Mouse (Mus musculus) spleen, adult 10 weeks (tissue): ENCODE results near the gene Klhdc1. TPM values are rescaled to one million over a fixed set of nuclear protein-coding genes. Genes with fewer than 3 reads are reported as not detected.

ENCODE experiments used
- polyA plus RNA-seq: library from polyadenylated mRNA; stranded (reverse); fragments of 350-450 nt; fragmentation: Illumina TruSeq; extraction: RNeasy Lipid Tissue Mini Kit (QIAGEN cat#74804); gene quantifications from one replicate; pipeline ENCODE4 v1.2.3, GENCODE M21; 2015; ENCODE audit warnings: low replicate concordance; ENCODE audit not compliant: insufficient read depth

Gene Klhdc1
- 18.3 TPM for polyA plus RNA-seq

GRCm38 (mm10) chr12:69240876-69241275 is at the start of gene Klhdc1:
Klhdc1 (plus strand) TSS chr12:69241176.

GRCm38 (mm10) chr12:69196444-69197377 is 44.3 kb upstream of the Klhdc1 start, which contains the start of gene Gm49383:
Gm49383 (minus strand) TSS chr12:69197104.

GRCm38 (mm10) chr12:69198164-69198535 is 42.8 kb upstream of the Klhdc1 start, which contains the start of gene Dnaaf2:
Dnaaf2 (minus strand) TSS chr12:69198429.

GRCm38 (mm10) chr12:69204052-69204833 is 36.7 kb upstream of the Klhdc1 start, which contains the start of gene Gm49384:
Gm49384 (minus strand) TSS chr12:69204267.

GRCm38 (mm10) chr12:69227776-69228466 is 13.1 kb upstream of the Klhdc1 start, which contains the start of gene Pole2:
Pole2 (minus strand) TSS chr12:69228195.

GRCm38 (mm10) chr12:69296511-69297410 is 55.8 kb downstream of the Klhdc1 start, which contains the start of gene Klhdc2:
Klhdc2 (plus strand) TSS chr12:69296681.

Other genes with a start within 250 kb of the Klhdc1 start
- 1,008 TPM for gene Rps29, start 82.0 kb upstream of the Klhdc1 start, polyA plus RNA-seq
- gene Lrr1, start 72.4 kb upstream of the Klhdc1 start, polyA plus RNA-seq: 1.8 TPM
- 750 TPM for gene Rpl36al, start 57.1 kb upstream of the Klhdc1 start, polyA plus RNA-seq
- 58.5 TPM for gene Mgat2, start 57.0 kb upstream of the Klhdc1 start, polyA plus RNA-seq
- gene Gm49383, start 44.1 kb upstream of the Klhdc1 start, polyA plus RNA-seq: 4.0 TPM
- gene Dnaaf2, start 42.7 kb upstream of the Klhdc1 start, polyA plus RNA-seq: 3.5 TPM
- 7.1 TPM for gene Gm49384, start 36.9 kb upstream of the Klhdc1 start, polyA plus RNA-seq
- gene Pole2, start 13.0 kb upstream of the Klhdc1 start, polyA plus RNA-seq: 15.0 TPM
- 43.8 TPM for gene Klhdc2, start 55.5 kb downstream of the Klhdc1 start, polyA plus RNA-seq
- gene Nemf, start 116.0 kb downstream of the Klhdc1 start, polyA plus RNA-seq: 105 TPM
- 107 TPM for gene Arf6, start 131.0 kb downstream of the Klhdc1 start, polyA plus RNA-seq
- not detected for gene Gm9887, start 131.3 kb downstream of the Klhdc1 start, polyA plus RNA-seq